Mouse (Mus musculus) mesoderm, embryonic 11.5 days (tissue): ENCODE data around the gene Mycbp2.

Experiments used
- DNase-seq: peaks from one replicate; pipeline ENCODE4 v3.0.0-alpha.2; 2012; ENCODE audit warnings: low read depth, low spot score

Mycbp2 gene

DNA sequence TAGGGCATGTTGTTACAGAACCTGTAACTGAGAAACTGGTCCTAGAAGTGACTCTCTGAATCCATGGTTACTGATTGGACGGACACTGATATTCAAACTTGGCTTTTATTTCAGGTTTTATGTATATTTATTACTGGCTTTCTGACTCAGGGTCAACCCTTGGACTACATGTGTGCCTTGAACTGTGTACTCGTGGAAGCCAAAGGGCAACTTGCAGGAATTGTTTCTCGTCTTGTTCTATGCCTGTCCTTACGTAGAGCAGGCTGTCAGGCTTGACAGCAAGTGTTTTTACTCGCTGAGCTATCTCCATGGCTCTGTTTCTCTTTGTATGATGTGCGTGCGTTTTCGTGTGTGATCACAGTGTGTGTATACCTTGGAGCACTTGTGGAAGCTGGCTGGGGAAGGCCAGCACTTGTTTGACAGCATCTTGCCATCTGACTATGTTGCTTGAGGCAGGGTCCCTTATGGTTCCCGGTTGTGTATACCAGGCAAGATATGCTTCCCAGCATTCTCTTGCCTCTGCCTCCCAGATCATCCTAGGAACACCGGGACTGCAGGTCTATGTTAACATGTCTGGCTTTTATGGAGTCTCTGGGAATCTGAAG, 243.8 kb downstream of the Mycbp2 start:
- no peak for DNase-seq

DNA sequence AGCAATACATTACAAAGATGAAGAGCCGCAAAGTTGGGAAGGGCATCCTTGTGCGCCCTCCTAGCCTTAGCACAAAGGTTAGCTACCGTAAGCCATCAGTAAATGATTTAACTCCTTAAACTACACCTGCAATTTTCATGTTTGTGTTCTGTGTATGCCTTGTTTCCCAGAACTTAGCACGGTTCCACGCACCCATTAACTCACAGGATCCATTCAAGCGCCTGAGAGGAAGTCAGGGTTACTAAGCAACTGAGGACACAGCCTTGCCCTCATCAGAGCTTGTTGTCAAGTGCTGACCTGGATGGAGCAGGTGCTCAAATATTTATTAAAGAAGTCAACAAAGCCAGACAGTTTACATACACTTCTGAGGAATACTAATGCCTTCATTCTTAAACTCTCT, 244.4 kb downstream of the Mycbp2 start:
- no peak for DNase-seq

- no peak for DNase-seq
Observed at GRCm38 (mm10) chr14:103101171-103101570, 245.4 kb downstream of the Mycbp2 start.

DNA sequence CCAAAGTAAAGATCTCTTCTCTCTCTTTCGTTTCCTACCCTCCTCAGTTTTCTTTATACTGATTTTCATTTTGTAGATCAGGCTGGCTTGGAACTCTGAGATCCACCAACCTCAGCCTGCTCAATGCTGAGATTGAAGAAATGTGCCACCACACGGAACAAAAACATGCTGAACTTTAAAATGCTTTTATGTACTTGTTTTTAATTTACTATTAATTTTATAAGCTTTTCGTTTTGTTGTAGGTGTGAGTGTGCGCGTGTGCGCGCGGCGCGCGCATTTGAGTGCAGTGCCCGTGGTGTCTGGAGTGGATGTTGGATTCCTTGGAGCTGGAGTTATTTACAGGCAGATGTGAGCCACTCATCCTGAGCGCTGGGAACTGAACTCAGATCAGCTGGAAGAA, 246.3 kb downstream of the Mycbp2 start:
- DNase-seq, result no peak

- peak; percentile 92 for DNase-seq
Observed at GRCm38 (mm10) chr14:103099238-103099933, 247.2 kb downstream of the Mycbp2 start, which contains the start of gene Fbxl3. Gene Fbxl3 (minus strand): TSS chr14:103099566.

- peak; percentile 86 for DNase-seq
Observed at GRCm38 (mm10) chr14:103098587-103099235, 247.9 kb downstream of the Mycbp2 start.

GRCm38 (mm10) chr14:103098213-103098586, 248.4 kb downstream of the Mycbp2 start:
- DNase-seq, result no peak

DNA sequence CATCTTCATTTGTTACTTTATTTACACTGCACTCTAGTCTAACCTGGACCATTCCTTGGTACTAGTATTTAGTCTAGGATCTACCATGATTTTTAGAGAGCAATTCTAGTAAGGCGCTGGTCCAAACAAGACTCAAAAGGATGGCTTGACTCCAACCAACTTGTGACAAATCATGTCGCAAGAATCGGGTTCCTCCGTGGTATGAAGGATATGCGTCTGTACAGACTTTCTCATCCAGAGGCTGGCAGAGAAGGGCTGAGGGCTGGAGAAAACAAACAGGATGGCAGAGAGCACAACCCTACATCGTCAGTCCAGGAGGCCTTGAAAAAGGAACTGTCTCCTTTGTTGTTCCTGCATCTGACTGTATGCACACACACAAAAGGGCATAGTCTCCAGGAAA, 250.0 kb downstream of the Mycbp2 start:
- no peak for DNase-seq

- no peak for DNase-seq
Observed at GRCm38 (mm10) chr14:103095826-103096225, 250.8 kb downstream of the Mycbp2 start.

DNA sequence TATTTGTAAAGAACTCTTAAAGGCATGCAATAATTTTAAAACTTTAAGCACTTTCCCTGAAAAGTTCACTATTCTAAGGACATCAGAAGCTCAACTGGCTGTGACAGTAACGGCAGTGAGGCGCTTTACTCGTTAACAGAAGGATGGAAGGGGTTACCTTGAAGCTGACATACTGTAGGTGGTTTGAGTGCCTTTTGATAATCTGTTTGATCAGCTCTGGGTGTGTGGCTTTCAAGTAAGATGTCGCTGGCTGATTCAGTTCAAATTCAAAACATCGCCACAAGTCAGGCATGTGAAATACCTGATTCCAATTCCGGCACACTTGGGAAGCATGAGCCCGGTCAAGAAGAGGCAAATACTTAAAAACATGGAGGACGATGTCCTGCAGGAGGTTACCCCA, 251.6 kb downstream of the Mycbp2 start:
- no peak for DNase-seq

DNA sequence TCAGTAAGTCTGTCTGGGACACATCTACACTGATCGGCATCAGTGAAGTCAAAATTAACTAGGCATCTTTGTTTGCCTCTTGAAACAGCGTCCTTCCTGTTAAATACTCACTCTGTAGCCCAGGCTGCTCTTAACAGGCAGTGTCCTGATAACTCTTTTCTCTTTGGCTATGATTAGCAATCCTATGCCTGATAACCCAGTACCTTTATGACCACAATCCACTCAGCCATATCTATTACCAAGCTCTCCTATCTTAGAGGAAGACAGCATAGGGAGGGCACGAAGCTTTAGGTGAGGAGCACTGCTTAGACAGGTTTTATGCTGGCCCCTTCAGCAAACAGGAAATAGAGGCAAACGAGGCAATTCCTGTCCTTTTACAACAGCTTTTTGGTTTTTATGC, 252.9 kb downstream of the Mycbp2 start:
- DNase-seq, result no peak

GRCm38 (mm10) chr14:103093236-103093635, 253.4 kb downstream of the Mycbp2 start:
- no peak for DNase-seq

- DNase-seq, result peak; percentile 65
Observed at GRCm38 (mm10) chr14:103088624-103089023, 258.0 kb downstream of the Mycbp2 start.

GRCm38 (mm10) chr14:103087846-103088245, 258.8 kb downstream of the Mycbp2 start:
- no peak for DNase-seq

GRCm38 (mm10) chr14:103086671-103087324, 259.8 kb downstream of the Mycbp2 start:
- DNase-seq, result no peak

GRCm38 (mm10) chr14:103085840-103086533, 260.6 kb downstream of the Mycbp2 start:
- no peak for DNase-seq

DNA sequence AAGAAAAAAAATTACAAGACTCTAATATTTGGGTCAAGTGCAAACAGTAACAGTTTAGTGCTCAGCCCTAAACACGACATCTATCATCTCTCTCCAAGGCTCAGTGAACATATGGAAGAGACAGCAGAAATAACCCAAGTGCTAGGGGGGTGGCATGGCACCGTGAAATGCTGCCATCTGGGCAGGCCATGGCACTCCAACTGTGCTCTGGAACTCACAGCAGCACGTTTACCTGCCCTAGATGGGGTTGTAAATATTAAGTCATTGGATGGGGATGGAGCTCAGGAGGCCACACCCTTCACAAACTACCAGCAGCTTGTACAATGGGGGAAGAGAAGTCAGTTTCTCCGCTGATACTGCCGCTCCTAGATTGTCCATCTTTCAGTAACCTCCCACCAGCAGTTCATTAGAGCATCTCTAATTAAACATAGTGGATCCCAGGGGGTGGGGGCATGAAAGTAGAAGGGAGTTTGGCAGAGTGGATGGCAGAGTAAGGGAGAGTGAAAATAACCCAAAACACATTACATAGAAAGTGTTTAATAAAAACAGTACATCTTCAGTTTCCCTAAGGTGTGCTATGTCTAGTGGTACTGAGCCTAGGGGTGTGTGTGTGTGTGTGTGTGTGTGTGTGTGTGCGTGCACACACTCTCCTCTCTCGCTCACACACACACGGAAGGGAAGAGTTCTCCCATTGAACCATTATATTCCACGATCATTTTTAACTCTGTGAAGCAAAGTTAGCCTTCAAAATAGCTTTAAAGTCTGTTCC, 267.2 kb downstream of the Mycbp2 start:
- no peak for DNase-seq

GRCm38 (mm10) chr14:103078006-103078912, 268.4 kb downstream of the Mycbp2 start:
- DNase-seq, result no peak

DNA sequence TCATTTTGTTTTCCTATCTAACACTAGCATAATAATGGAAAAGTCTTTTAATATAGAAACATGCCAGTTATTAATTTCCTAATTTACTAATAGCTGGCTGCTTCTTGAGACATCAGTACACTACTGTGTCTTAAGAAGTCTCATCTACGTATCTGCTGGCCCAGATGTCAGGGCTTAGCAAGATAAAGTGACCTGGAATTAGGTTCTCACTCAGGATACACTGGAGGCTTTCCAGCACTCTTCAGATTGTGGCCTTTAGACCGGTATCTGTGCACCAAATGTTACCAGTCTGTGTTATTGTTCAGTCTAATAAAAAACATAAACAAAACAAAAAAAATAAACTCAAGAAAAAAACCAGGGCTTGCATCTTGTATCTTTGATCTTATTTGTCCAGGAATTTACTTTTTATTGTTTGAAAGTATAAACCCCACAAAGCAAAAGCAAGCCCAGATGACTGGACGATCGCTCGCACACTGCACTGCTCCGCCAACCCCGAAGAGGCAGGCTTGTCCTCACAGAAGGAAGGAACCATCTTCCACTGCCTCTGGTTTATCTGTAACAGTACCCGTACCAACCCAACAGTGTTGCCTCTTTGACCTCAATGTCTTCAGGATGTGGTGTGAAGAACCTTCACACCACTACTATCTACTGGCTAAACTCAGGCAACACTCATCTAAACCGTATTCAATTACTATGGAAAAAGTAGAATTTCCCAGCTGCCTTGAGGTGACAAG, 269.2 kb downstream of the Mycbp2 start:
- DNase-seq, result no peak
